Mouse (Mus musculus) embryonic fibroblast, embryonic 13.5 days (primary cell): Measurements from ENCODE around the gene Gzmd.

Experiments used
- CTCF ChIP-seq: IDR thresholded peaks from 2 replicates; pipeline ENCODE4 v1.5.1; 2011; ENCODE audit warnings: mild to moderate bottlenecking, control low read depth, low read length, moderate library complexity, borderline replicate concordance; ENCODE audit not compliant: insufficient read depth
- POLR2A ChIP-seq: IDR thresholded peaks from 2 replicates; pipeline ENCODE4 v1.6.1; 2011; ENCODE audit warnings: low read depth, mild to moderate bottlenecking, control low read depth, low read length, moderate library complexity

- TF ChIP-seq POLR2A (no peak), CTCF (no peak)
These were observed 34.8 kb downstream of the Gzmd start for GRCm38 (mm10) chr14:56097597-56097996.
